Mouse (Mus musculus) bone marrow, adult 2 months (tissue): ENCODE measurements at regions not wholly inside any gene's neighbourhood (a gene's known extent, or its start where the extent isn't known, plus 50 kb on each side); places are given as distances from the start of the nearest gene placed in this dataset.

Source experiments
- H3K27ac ChIP-seq: fragments of 200-500 bp; 2 replicates; pipeline ENCODE4 v1.5.1; 2012; ENCODE audit warnings: low read depth, mild to moderate bottlenecking, control low read depth, inconsistent platforms, low read length; ENCODE audit not compliant: control insufficient read depth, poor library complexity, insufficient read depth
- H3K4me1 ChIP-seq: fragments of 200-500 bp; 2 replicates; pipeline ENCODE4 v1.6.1; 2011; ENCODE audit warnings: low read length; ENCODE audit not compliant: control insufficient read depth, insufficient read depth
- H3K4me3 ChIP-seq: fragments of 200-500 bp; replicated peaks from 2 replicates; pipeline ENCODE3; 2011; ENCODE audit warnings: mild to moderate bottlenecking, low read depth, low read length, control low read depth; ENCODE audit not compliant: control insufficient read depth
- CTCF ChIP-seq: fragments of 200-500 bp; IDR thresholded peaks from 2 replicates; pipeline ENCODE4 v1.5.1; 2011; ENCODE audit warnings: low read length, control low read depth; ENCODE audit not compliant: control insufficient read depth, insufficient read depth
- POLR2A ChIP-seq: fragments of 200-500 bp; IDR thresholded peaks from 2 replicates; pipeline ENCODE4 v1.6.1; 2011; ENCODE audit warnings: low read depth, mild to moderate bottlenecking, control low read depth, low read length, borderline replicate concordance; ENCODE audit not compliant: control insufficient read depth
- WGBS: fragments of 180-500 bp; shearing (Covaris S2); methylation state at CpG from one replicate; pipeline ENCODE4 v1.1.7; 2018; 5-methylcytosine and 5-hydroxymethylcytosine counted together

DNA sequence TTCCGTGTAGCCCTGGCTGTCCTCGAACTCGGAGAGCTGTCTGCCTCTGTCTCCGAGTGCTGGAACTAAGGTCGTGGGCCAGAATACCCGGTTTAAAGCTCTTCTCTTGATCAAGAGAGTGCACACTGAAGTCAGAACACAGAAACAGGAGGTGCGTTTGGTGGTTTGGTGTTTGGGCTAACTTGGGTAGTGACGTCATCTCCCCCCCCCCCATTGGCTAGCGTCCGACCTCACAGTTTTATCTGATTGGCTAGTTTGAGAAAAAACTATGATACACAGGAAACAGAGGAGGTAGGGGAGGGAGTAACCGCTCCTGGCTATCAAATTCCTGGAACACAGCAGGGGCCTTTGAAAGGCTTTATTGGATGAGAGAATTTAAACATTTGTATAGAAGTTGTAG lies 60.2 kb upstream of the Pim1 start:
- TF ChIP-seq CTCF (no peak), POLR2A (no peak)
- Histone ChIP-seq H3K4me3 (no peak overlapping the region), H3K27ac (no peak overlapping the region), H3K4me1 (peaks cover 12% of the 10 kb centered on the region)
- 62% methylated on average over 11 of the region's 11 CpGs for WGBS

DNA sequence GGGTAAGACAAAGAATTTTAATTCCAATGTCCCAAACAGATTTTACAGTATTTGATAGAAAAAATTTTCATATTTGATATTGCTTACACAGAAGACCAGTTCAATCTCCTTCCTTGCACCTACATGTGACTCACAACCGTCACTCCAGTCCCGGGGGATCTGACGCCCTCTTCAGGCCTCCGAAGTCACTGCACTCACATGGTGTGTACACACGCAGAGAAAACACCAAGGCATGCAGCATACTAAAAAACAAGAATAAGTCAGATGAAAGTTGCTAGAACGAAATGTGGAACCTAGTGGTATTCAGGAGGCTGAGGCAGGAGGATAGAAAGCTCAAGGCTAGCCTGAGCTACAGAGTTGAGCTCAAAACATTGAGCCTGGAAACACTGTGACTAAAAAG lies 59.7 kb upstream of the Pim1 start:
- no peak overlapping the region for H3K4me3 ChIP-seq
- no peak overlapping the region for H3K27ac ChIP-seq
- H3K4me1 ChIP-seq = peaks cover 12% of the 10 kb centered on the region
- no peak for TF ChIP-seq CTCF
- TF ChIP-seq POLR2A = no peak
- 92% methylated on average over 6 of the region's 6 CpGs for WGBS

DNA sequence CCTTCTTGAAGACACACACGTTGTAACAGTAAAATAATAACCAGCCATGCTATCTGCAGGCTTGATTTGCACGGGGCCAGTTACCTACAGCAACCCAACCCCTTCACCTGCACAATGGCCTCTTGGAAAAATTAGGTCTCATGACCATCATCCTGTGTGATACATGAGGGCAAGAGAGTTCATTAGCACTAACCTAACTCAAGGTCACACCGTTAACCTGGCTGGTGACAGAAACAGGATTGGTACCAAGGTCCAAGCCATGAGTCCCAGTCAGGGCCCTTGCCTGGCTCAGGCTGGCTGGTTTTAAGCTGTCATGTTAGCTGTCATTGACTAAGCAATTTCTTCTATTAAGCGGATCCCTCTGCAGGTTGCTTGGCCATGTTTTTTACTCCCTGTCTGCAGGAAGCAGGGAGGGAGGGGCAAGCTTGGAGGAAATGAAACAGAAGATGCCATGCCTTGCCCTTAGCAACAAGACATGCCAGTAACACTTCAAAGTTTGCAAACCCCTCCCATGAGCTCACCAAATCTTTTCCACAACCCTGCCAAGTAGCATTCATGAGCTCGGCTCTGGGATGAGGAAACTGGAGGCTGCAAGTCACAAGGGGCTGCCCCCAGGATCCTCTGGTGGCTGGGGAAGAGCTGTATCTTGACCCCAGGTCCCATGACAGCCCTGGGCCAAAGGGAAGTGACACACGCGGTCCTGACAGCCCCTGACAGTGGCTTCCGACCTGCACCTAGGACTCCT lies 58.8 kb upstream of the Pim1 start:
- Histone ChIP-seq H3K27ac (peak overlapping the region; percentile 64), H3K4me1 (peaks cover 12% of the 10 kb centered on the region), H3K4me3 (no peak overlapping the region)
- 43% methylated on average over 8 of the region's 8 CpGs for WGBS
- no peak for TF ChIP-seq CTCF
- TF ChIP-seq POLR2A = no peak

DNA sequence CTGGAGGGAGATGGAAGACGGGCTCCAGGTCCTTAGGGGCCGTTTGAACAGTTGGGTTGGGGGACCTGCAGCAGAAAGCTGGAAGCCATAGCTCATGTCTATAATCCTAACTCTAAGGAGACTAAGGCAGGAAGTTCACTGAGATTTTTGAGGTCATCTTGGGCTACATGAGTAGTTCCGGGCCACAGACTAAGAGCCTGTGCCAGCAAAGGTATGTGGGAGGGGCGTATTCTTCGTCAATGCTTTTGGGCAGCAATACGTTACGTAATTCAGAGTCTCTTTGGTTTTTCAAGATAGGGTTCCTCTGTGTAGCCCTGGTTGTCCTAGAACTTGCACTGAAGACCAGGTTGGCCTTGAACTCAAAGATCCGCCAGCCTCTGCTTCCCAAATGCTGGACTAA lies 57.9 kb upstream of the Pim1 start:
- TF ChIP-seq CTCF = no peak
- TF ChIP-seq POLR2A = no peak
- H3K27ac ChIP-seq = peak overlapping the region; percentile 64; the same call in 1 of the 2 replicates
- peaks cover 12% of the 10 kb centered on the region for H3K4me1 ChIP-seq
- 61% methylated on average over 8 of the region's 8 CpGs for WGBS
- H3K4me3 ChIP-seq = no peak overlapping the region

DNA sequence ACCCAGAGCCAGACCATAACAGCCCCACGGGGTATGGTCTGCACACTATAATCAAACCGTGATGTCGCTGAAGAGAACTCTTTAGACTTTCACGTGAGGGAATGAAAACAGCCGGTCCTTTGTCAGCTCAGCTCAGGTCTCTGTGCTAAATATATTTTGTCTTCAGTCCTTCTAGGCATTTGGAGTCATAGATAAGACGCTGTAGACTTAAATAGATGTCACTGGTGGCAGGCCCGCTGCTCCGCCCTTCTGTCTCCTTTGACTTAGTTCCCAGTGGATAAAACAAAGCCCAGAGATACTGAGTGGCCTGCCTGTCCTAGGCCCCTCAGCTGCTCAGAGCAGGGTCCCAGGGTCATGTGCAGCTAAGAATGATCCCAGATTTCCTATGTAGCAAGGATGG lies 57.2 kb upstream of the Pim1 start:
- Histone ChIP-seq H3K4me1 (peaks cover 12% of the 10 kb centered on the region), H3K27ac (peak overlapping the region; percentile 45; the same call in 1 of the 2 replicates), H3K4me3 (no peak overlapping the region)
- WGBS = 61% methylated on average over 8 of the region's 8 CpGs
- no peak for TF ChIP-seq CTCF
- no peak for TF ChIP-seq POLR2A

DNA sequence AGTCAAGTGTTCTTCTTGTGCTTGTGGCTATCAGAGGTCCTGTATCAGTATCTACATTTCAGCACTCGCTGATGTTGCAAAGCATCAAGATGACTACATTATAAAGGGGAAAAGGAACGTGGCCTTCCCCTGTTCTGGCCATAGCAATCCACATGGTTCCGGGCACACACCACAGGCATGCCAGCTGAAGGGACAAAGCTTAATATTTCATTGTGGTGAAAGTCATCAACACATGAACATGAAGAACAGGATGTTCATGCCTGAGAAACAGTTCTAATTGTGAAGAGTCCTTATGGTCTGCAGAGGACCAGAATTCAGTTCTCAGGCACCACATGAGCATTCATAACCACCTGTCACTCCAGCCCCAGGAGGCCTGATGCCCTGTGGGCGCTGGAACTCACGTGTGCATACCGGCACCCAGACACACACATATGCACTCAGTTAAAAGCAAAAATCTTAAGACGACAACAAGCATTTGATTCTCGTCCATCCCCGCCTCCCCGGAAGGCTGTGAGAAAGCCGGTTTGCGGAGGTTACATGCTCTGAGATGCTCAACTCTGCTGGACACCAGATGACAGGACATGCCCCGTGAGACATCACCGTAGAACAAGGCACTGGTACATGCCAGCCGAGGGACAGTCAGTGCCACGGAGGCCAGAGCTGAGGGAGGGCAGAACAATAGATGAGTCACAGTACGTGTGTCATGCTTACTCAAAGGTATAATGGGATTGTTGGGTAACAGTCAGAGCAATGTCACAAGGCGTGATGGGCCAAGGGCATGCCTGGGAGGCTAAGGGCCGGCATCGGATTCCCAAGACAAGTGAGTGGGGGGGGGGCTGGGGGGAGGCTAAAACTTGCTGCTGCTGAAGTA lies 56.2 kb upstream of the Pim1 start:
- H3K27ac ChIP-seq = no peak overlapping the region
- no peak for TF ChIP-seq POLR2A
- no peak for TF ChIP-seq CTCF
- H3K4me3 ChIP-seq = no peak overlapping the region
- WGBS = 79% methylated on average over 20 of the region's 20 CpGs
- H3K4me1 ChIP-seq = peaks cover 12% of the 10 kb centered on the region

DNA sequence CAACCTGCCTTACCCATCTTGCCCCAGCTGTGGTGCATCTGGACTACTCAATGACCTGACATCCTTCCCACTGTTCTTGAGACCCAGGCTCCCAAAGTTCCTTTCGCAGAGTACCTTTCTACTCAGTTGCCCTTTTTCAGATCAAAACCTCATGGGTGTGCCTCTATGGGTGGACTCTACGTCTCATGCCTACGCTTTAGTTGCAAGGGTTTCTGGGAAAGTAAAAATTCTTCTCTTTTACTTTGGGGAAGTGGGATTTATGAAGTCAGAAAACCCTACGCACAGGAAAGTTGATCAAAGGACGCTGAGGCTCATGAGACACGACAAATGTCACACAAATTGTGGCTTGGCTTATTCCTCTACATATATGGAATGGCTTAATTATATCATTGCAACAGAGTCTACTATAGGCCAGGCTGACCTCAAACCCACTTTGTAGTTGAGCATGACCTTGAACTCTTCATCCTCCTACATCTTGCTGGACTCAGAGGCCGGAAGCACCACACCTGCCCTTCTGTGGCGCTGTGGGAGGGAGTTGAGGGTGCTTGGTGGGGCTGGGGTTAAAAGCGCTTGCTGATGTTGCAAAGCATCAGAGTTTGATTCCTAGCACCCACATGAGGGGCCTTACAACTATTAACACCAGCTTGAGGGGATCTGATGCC lies 55.1 kb upstream of the Pim1 start:
- 72% methylated on average over 9 of the region's 9 CpGs for WGBS

DNA sequence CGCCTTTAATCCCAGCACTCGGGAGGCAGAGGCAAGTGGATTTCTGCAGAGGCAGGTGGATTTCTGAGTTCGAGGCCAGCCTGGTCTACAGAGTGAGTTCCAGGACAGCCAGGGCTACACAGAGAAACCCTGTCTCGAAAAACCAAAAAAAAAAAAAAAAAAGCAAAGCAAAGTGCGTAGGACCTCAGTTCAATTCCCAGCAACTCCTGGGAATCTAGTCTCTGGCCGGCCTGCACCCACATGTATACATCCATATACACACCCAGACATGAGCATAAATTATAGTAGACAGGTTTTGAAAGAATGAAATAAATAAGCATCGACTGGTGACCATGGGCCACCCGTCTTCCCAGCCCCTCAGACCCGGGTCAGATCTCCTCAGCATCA lies 54.1 kb upstream of the Pim1 start:
- H3K27ac ChIP-seq = peak overlapping the region; percentile 90
- H3K4me1 ChIP-seq = peaks cover 14% of the 10 kb centered on the region
- H3K4me3 ChIP-seq = peak overlapping the region; percentile 52
- 74% methylated on average over 9 of the region's 9 CpGs for WGBS

More for the DNA sequence above, 55.1 kb upstream of the Pim1 start:
- TF ChIP-seq CTCF = no peak
- no peak for TF ChIP-seq POLR2A
- Histone ChIP-seq H3K4me3 (no peak overlapping the region), H3K27ac (peak overlapping the region; percentile 41; the same call in 1 of the 2 replicates), H3K4me1 (peaks cover 14% of the 10 kb centered on the region)
